In the genomic region with DNA sequence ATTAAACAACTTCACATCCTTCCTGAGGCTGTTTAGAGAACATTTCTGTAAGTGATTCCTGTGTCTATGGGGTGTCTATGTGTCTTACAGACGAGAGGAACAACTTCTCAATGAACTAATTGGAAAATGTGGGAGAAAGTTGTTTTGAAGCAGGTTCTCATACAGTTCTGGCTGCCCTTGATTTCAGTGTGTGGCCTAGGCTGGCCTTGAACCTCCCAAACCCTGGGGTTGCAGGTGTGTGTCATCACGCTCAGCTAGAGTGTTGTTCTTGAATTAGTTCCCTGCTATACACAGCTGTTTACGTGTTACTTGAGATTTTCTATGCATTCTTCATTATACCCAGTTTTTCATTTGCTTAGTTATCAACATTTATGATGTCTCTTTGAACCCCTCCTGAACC, we compare ENCODE assay signal across 24 mouse cellular contexts. TPM values are rescaled to one million over a fixed set of nuclear protein-coding genes. Genes with fewer than 3 reads are reported as not detected.
DNase-seq lines count a peak whose midpoint lies in the region; ATAC-seq and TF ChIP-seq lines count a peak whose summit lies in the region.
"Had no signal": no experiment of that assay in that cellular context is flagged by ENCODE, and none has a peak within 500 bp of the region (broad histone marks: within the 10 kb centered on the region; RNA-seq: fewer than 3 reads in every experiment).

No protein-coding gene starts in this region.

- no peak for TF ChIP-seq CTCF in liver, postnatal 0 days (IDR thresholded peaks at IDR 0.05; ENCODE audit: low read depth)

- H3K27ac ChIP-seq in limb, embryonic 13.5 days: 0 out of 2 replicates have a peak overlapping the region, but pooled peaks have one; percentile 0
- no peak overlapping the region for H3K27ac ChIP-seq in limb, embryonic 10.5 days
- H3K27ac ChIP-seq in liver, postnatal 0 days (ENCODE audit: low read depth): peak overlapping the region; percentile 80
- H3K27ac ChIP-seq in liver, embryonic 11.5 days (ENCODE audit: low read depth, low read length): no peak overlapping the region
- H3K27ac ChIP-seq: embryonic facial prominence, embryonic 10.5 days; gastrocnemius, adult 2 months; hindbrain, embryonic 12.5 days; hindbrain, embryonic 15.5 days had no signal

- WGBS in limb, embryonic 13.5 days: 70% methylated on average over 3 of the region's 3 CpGs
- WGBS in limb, embryonic 10.5 days: 86% methylated on average over 3 of the region's 3 CpGs
- WGBS in liver, postnatal 0 days (ENCODE audit: insufficient replicate concordance): 73% methylated on average over 3 of the region's 3 CpGs
- WGBS in liver, embryonic 11.5 days: 83% methylated on average over 3 of the region's 3 CpGs

- no peaks in the 10 kb centered on the region for H3K27me3 ChIP-seq in limb, embryonic 13.5 days
- H3K27me3 ChIP-seq in limb, embryonic 10.5 days (ENCODE audit: low read depth, poor library complexity, severe bottlenecking): 0 out of 2 replicates have a peak, but pooled peaks cover 9% of the 10 kb centered on the region
- no peaks in the 10 kb centered on the region for H3K27me3 ChIP-seq in liver, postnatal 0 days (ENCODE audit: insufficient read depth, low read length)
- H3K27me3 ChIP-seq in liver, embryonic 11.5 days (replicated peaks; ENCODE audit: control insufficient read depth, insufficient read depth, low read length): no peaks in the 10 kb centered on the region
- H3K27me3 ChIP-seq: embryonic facial prominence, embryonic 13.5 days; hindbrain, embryonic 12.5 days; hindbrain, embryonic 15.5 days had no signal

- no peak for TF ChIP-seq EP300 in liver, postnatal 0 days (IDR thresholded peaks at IDR 0.05; ENCODE audit: low read depth)

- DNase-seq in adrenal gland, adult 2 months: peak; percentile 58
- DNase-seq in adrenal gland, postnatal 25 days: no peak
- no peak for DNase-seq in limb, embryonic 10.5 days (ENCODE audit: low spot score)
- DNase-seq in liver, postnatal 0 days: no peak
- DNase-seq in liver, embryonic 11.5 days (ENCODE audit: low spot score): no peak
- DNase-seq: adrenal gland, postnatal 10 days; cerebellum, adult 11-12 months; cerebellum, adult 8-10 months; cerebellum, postnatal 10 days; cerebellum, postnatal 36 days; embryo, embryonic 11 days; forebrain, postnatal 0 days; gastrocnemius, adult 2 months; gastrocnemius, postnatal 14 days; heart, adult 11 months had no signal

- no peak for ATAC-seq in limb, embryonic 13.5 days (ENCODE audit: low FRiP score, low read depth)
- no peak for ATAC-seq in liver, postnatal 0 days
- no peak for ATAC-seq in liver, embryonic 11.5 days (replicated peaks; ENCODE audit: low FRiP score)
- ATAC-seq: activated CD4-positive, CD25-positive, alpha-beta regulatory T cell, adult 4 months; forebrain, embryonic 14.5 days; forebrain, postnatal 0 days had no signal

- H3K4me3 ChIP-seq in limb, embryonic 13.5 days: no peak overlapping the region
- no peak overlapping the region for H3K4me3 ChIP-seq in limb, embryonic 10.5 days
- H3K4me3 ChIP-seq in liver, postnatal 0 days (ENCODE audit: low read depth, low read length): no peak overlapping the region
- H3K4me3 ChIP-seq in liver, embryonic 11.5 days (ENCODE audit: low read depth, low read length): no peak overlapping the region
- H3K4me3 ChIP-seq: embryonic facial prominence, embryonic 10.5 days; embryonic facial prominence, embryonic 13.5 days; erythroblast, embryonic 14.5 days; gastrocnemius, adult 2 months; hindbrain, embryonic 12.5 days; hindbrain, embryonic 15.5 days had no signal

- H3K9me3 ChIP-seq in limb, embryonic 13.5 days: no peaks in the 10 kb centered on the region
- no peaks in the 10 kb centered on the region for H3K9me3 ChIP-seq in limb, embryonic 10.5 days (replicated peaks)
- H3K9me3 ChIP-seq in liver, postnatal 0 days (ENCODE audit: low read length): no peaks in the 10 kb centered on the region
- H3K9me3 ChIP-seq in liver, embryonic 11.5 days (ENCODE audit: control insufficient read depth, low read length): no peaks in the 10 kb centered on the region
- H3K9me3 ChIP-seq: embryonic facial prominence, embryonic 10.5 days; embryonic facial prominence, embryonic 13.5 days; hindbrain, embryonic 12.5 days; hindbrain, embryonic 15.5 days had no signal

- H3K36me3 ChIP-seq in limb, embryonic 13.5 days: peaks cover 40% of the 10 kb centered on the region
- H3K36me3 ChIP-seq in limb, embryonic 10.5 days: peaks cover 52% of the 10 kb centered on the region
- H3K36me3 ChIP-seq in liver, postnatal 0 days (replicated peaks; ENCODE audit: insufficient read depth, low read length): peaks cover 20% of the 10 kb centered on the region
- H3K36me3 ChIP-seq in liver, embryonic 11.5 days (ENCODE audit: control insufficient read depth, insufficient read depth, low read length): peaks cover 13% of the 10 kb centered on the region; the same call in 1 of the 2 replicates
- H3K36me3 ChIP-seq: hindbrain, embryonic 15.5 days had no signal

- H3K9ac ChIP-seq in limb, embryonic 13.5 days: no peak overlapping the region
- H3K9ac ChIP-seq in liver, postnatal 0 days (replicated peaks): no peak overlapping the region
- no peak overlapping the region for H3K9ac ChIP-seq in liver, embryonic 11.5 days (ENCODE audit: low read depth, low read length)
- H3K9ac ChIP-seq: embryonic facial prominence, embryonic 13.5 days; forebrain, postnatal 0 days; hindbrain, embryonic 12.5 days; hindbrain, embryonic 15.5 days had no signal

- H3K4me1 ChIP-seq in limb, embryonic 13.5 days: peaks cover 84% of the 10 kb centered on the region
- peaks cover 65% of the 10 kb centered on the region for H3K4me1 ChIP-seq in limb, embryonic 10.5 days
- H3K4me1 ChIP-seq in liver, postnatal 0 days (ENCODE audit: insufficient read depth): peaks cover 22% of the 10 kb centered on the region
- peaks cover 6% of the 10 kb centered on the region for H3K4me1 ChIP-seq in liver, embryonic 11.5 days (replicated peaks; ENCODE audit: control insufficient read depth, insufficient read depth, low read length)

- H3K4me2 ChIP-seq in limb, embryonic 13.5 days (replicated peaks): no peak overlapping the region
- H3K4me2 ChIP-seq in liver, postnatal 0 days (ENCODE audit: low read depth, low read length): no peak overlapping the region
- no peak overlapping the region for H3K4me2 ChIP-seq in liver, embryonic 11.5 days
- H3K4me2 ChIP-seq: embryonic facial prominence, embryonic 13.5 days; heart, embryonic 11.5 days; hindbrain, embryonic 12.5 days; hindbrain, embryonic 15.5 days had no signal

RNA-seq across cellular contexts. Expression of a gene that starts 56.5 kb away (rescaled TPM):
- 10 to 100 TPM; 53.8 to 70.1 TPM for total RNA-seq in adrenal gland, adult 2 months (2021)
- polyA plus RNA-seq in adrenal gland, adult 2 months (2012; rRNA removed): 26.4 and 33.9 TPM in 2 replicates
- 52.3 and 80.9 TPM in 2 replicates for total RNA-seq in adrenal gland, postnatal 25 days (2021)
- polyA plus RNA-seq in limb, embryonic 13.5 days (2015; fragmentation: Nextera tagmentation; extraction: Ambion mirVana): 39.9 and 43.5 TPM in 2 replicates
- polyA plus RNA-seq in limb, embryonic 10.5 days (2016; fragmentation: Nextera tagmentation; extraction: Ambion mirVana): 22.7 and 29.6 TPM in 2 replicates
- polyA plus RNA-seq in liver, postnatal 0 days (2015; fragmentation: Nextera tagmentation; extraction: Ambion mirVana): 5.1 and 6.2 TPM in 2 replicates
- polyA plus RNA-seq in liver, embryonic 11.5 days (2014; fragmentation: Nextera tagmentation; extraction: Ambion mirVana): 17.2 and 18.4 TPM in 2 replicates

Comparison
In these comparisons a context has a peak if more than half of its experiments do, and no peak if none do; other contexts are left out.
1. H3K27ac ChIP-seq: peak in limb, embryonic 13.5 days (single experiment) and liver, postnatal 0 days (single experiment); none in limb, embryonic 10.5 days (single experiment) and liver, embryonic 11.5 days (single experiment).